Comparison of ENCODE assay signal across 8 mouse cellular contexts in the genomic region with DNA sequence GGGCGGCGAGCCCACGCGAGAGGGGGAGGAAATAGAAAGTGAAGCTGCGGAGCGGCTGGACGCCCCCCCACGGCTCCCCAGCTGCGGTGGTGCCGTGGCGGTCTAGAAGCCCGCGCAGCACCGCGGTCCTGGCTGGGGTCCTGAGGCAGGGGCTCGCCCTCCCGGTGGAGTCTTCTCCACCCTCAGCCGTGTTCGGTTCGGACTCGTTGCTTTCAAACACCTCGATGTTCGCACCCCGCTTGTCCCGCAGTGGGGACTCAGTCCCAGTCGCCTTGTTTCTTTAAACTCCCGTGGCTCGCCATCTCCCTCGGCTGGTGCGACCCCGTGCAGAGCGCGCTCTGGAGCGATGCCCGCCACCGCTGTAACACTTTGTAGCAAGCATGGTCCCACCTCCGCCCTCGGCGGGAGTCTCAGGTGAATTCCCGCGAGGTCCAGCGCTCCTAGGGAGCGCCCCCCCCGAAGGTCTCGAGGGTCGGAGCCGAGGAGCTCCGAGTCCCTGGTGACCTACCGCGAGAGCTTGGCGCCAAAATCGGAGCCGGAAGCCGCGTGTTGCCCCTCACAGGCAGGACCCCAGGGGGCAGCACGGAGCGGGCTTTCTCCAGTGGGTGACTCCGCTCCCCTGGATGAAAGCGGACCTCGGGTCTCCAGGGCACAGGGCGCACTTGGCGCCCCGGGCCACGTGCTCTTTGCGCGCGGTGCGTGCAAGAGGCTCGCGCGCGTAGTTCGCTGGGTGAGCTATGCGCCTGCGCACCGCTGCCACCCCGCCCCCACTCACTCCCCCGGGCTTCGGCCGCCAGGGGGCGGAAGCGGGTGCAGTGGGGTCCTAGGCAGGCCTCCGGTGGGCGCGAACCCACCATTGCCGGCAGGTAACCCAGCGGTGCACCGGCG. TPM values are rescaled to one million over a fixed set of nuclear protein-coding genes. Genes with fewer than 3 reads are reported as not detected.
A peak's percentile ranks its signal among the peaks of the same experiment; 100 is the strongest.
DNase-seq lines count a peak whose midpoint lies in the region; ATAC-seq lines count a peak whose summit lies in the region.

No protein-coding gene starts in this region.

- H3K36me3 ChIP-seq in embryonic facial prominence, embryonic 14.5 days (ENCODE audit: control insufficient read depth, insufficient read depth, low read length), result peaks cover 25% of the 10 kb centered on the region
- peaks cover 25% of the 10 kb centered on the region for H3K36me3 ChIP-seq in limb, embryonic 13.5 days
- H3K36me3 ChIP-seq in midbrain, embryonic 14.5 days (ENCODE audit: control insufficient read depth, insufficient read depth, low read length), result peaks cover 25% of the 10 kb centered on the region

- peaks cover 29% of the 10 kb centered on the region for H3K4me1 ChIP-seq in embryonic facial prominence, embryonic 14.5 days (ENCODE audit: control insufficient read depth, insufficient read depth, low read length)
- H3K4me1 ChIP-seq in limb, embryonic 13.5 days, result peaks cover 51% of the 10 kb centered on the region
- peaks cover 38% of the 10 kb centered on the region for H3K4me1 ChIP-seq in midbrain, embryonic 14.5 days (ENCODE audit: control insufficient read depth, insufficient read depth, low read length)

- peak; percentile 2; the same call in 1 of the 2 replicates for ATAC-seq in embryonic facial prominence, embryonic 14.5 days (ENCODE audit: low read depth)
- ATAC-seq in limb, embryonic 13.5 days (ENCODE audit: low FRiP score, low read depth), result 0 out of 2 replicates have a peak, but pooled peaks have one; percentile 0
- 0 out of 2 replicates have a peak, but pooled peaks have one; percentile 3 for ATAC-seq in midbrain, embryonic 14.5 days (ENCODE audit: low FRiP score, low TSS enrichment)

- peak overlapping the region; percentile 96 for H3K27ac ChIP-seq in embryonic facial prominence, embryonic 14.5 days (replicated peaks; ENCODE audit: low read depth, low read length)
- peak overlapping the region; percentile 97 for H3K27ac ChIP-seq in limb, embryonic 13.5 days
- peak overlapping the region; percentile 94 for H3K27ac ChIP-seq in midbrain, embryonic 14.5 days (replicated peaks; ENCODE audit: low read depth, low read length)

- peak overlapping the region; percentile 87 for H3K4me2 ChIP-seq in embryonic facial prominence, embryonic 14.5 days (ENCODE audit: low read depth, low read length)
- peak overlapping the region; percentile 96 for H3K4me2 ChIP-seq in limb, embryonic 13.5 days (replicated peaks)
- H3K4me2 ChIP-seq in midbrain, embryonic 14.5 days (ENCODE audit: low read length), result peak overlapping the region; percentile 95

- no peaks in the 10 kb centered on the region for H3K27me3 ChIP-seq in embryonic facial prominence, embryonic 14.5 days (replicated peaks; ENCODE audit: control insufficient read depth, insufficient read depth, low read length)
- H3K27me3 ChIP-seq in limb, embryonic 13.5 days, result no peaks in the 10 kb centered on the region
- no peaks in the 10 kb centered on the region for H3K27me3 ChIP-seq in midbrain, embryonic 14.5 days (ENCODE audit: control insufficient read depth, insufficient read depth, low read length)

- peak overlapping the region; percentile 100 for H3K9ac ChIP-seq in embryonic facial prominence, embryonic 14.5 days (ENCODE audit: low read depth, low read length)
- H3K9ac ChIP-seq in limb, embryonic 13.5 days, result peak overlapping the region; percentile 100
- H3K9ac ChIP-seq in midbrain, embryonic 14.5 days (replicated peaks; ENCODE audit: low read length), result peak overlapping the region; percentile 100

- H3K9me3 ChIP-seq in embryonic facial prominence, embryonic 14.5 days (ENCODE audit: control insufficient read depth, low read length), result no peaks in the 10 kb centered on the region
- no peaks in the 10 kb centered on the region for H3K9me3 ChIP-seq in limb, embryonic 13.5 days
- no peaks in the 10 kb centered on the region for H3K9me3 ChIP-seq in midbrain, embryonic 14.5 days (ENCODE audit: control insufficient read depth, low read length)

- under 1% methylated on average over 30 of the region's 89 CpGs for WGBS in embryonic facial prominence, embryonic 14.5 days
- under 1% methylated on average over 85 of the region's 89 CpGs for WGBS in limb, embryonic 13.5 days
- under 1% methylated on average over 83 of the region's 89 CpGs for WGBS in midbrain, embryonic 14.5 days

- peak; percentile 94 for DNase-seq in 3134 (ENCODE audit: extremely low read depth, insufficient read length, low spot score)
- peak; percentile 92 to 95 for DNase-seq in adrenal gland, postnatal 36 days
- DNase-seq in embryonic facial prominence, embryonic 14.5 days (ENCODE audit: low spot score), result peak; percentile 91
- DNase-seq in heart, adult 8-10 months (ENCODE audit: low spot score), result peak; percentile 90
- peak; percentile 89 to 91 for DNase-seq in kidney, adult 8-10 months
- peak; percentile 93 for DNase-seq in midbrain, embryonic 14.5 days
- DNase-seq in spleen, adult 12 weeks (ENCODE audit: low spot score), result peak; percentile 94

- peak overlapping the region; percentile 99 for H3K4me3 ChIP-seq in embryonic facial prominence, embryonic 14.5 days (ENCODE audit: low read depth, low read length)
- peak overlapping the region; percentile 96 for H3K4me3 ChIP-seq in limb, embryonic 13.5 days
- H3K4me3 ChIP-seq in midbrain, embryonic 14.5 days (replicated peaks; ENCODE audit: low read depth, low read length), result peak overlapping the region; percentile 100

RNA-seq across cellular contexts. Expression of gene Ptma, which starts 1.3 kb away (rescaled TPM):
- total RNA-seq in adrenal gland, postnatal 36 days (2021), result 100 to 1,000 TPM; 546 to 552 TPM
- 1,814 and 2,055 TPM in 2 replicates for polyA plus RNA-seq in embryonic facial prominence, embryonic 14.5 days (2014; fragmentation: Nextera tagmentation; extraction: Ambion mirVana)
- 100 to 1,000 TPM; 183 to 230 (median 211) TPM for total RNA-seq in heart, adult 8-10 months (2022)
- polyA plus RNA-seq in limb, embryonic 13.5 days (2015; fragmentation: Nextera tagmentation; extraction: Ambion mirVana), result 2,828 and 3,051 TPM in 2 replicates
- 2,168 and 2,208 TPM in 2 replicates for polyA plus RNA-seq in midbrain, embryonic 14.5 days (2014; fragmentation: Nextera tagmentation; extraction: Ambion mirVana)

RNA-seq across cellular contexts. Expression of gene Pde6d, which starts 54.6 kb away (rescaled TPM):
- total RNA-seq in adrenal gland, postnatal 36 days (2021), result 10 to 100 TPM; 31.2 to 35.7 TPM
- polyA plus RNA-seq in embryonic facial prominence, embryonic 14.5 days (2014; fragmentation: Nextera tagmentation; extraction: Ambion mirVana), result 55.8 and 59.2 TPM in 2 replicates
- total RNA-seq in heart, adult 8-10 months (2022), result 10 to 100 TPM; 38.9 to 47.2 (median 44.3) TPM
- 74.2 and 75.8 TPM in 2 replicates for polyA plus RNA-seq in limb, embryonic 13.5 days (2015; fragmentation: Nextera tagmentation; extraction: Ambion mirVana)
- 89.1 and 99.2 TPM in 2 replicates for polyA plus RNA-seq in midbrain, embryonic 14.5 days (2014; fragmentation: Nextera tagmentation; extraction: Ambion mirVana)

RNA-seq across cellular contexts. Expression of gene Cops7b, which starts 54.9 kb away (rescaled TPM):
- total RNA-seq in adrenal gland, postnatal 36 days (2021), result 10 to 100 TPM; 12.7 to 13.0 TPM
- 31.3 and 34.9 TPM in 2 replicates for polyA plus RNA-seq in embryonic facial prominence, embryonic 14.5 days (2014; fragmentation: Nextera tagmentation; extraction: Ambion mirVana)
- total RNA-seq in heart, adult 8-10 months (2022), result 10 to 100 TPM in 3 of 4 experiments, 1 to 10 TPM in 1; 9.4 to 11.0 (median 10.6) TPM
- 52.9 and 53.3 TPM in 2 replicates for polyA plus RNA-seq in limb, embryonic 13.5 days (2015; fragmentation: Nextera tagmentation; extraction: Ambion mirVana)
- polyA plus RNA-seq in midbrain, embryonic 14.5 days (2014; fragmentation: Nextera tagmentation; extraction: Ambion mirVana), result 55.6 and 56.7 TPM in 2 replicates

Comparison
In these comparisons a context has a peak if more than half of its experiments do, and no peak if none do; other contexts are left out.
1. Peak in every context shown above with its lines: DNase-seq, ATAC-seq, H3K4me3 ChIP-seq and H3K27ac ChIP-seq.